ENCODE assay signal across 15 mouse cellular contexts in the genomic region with DNA sequence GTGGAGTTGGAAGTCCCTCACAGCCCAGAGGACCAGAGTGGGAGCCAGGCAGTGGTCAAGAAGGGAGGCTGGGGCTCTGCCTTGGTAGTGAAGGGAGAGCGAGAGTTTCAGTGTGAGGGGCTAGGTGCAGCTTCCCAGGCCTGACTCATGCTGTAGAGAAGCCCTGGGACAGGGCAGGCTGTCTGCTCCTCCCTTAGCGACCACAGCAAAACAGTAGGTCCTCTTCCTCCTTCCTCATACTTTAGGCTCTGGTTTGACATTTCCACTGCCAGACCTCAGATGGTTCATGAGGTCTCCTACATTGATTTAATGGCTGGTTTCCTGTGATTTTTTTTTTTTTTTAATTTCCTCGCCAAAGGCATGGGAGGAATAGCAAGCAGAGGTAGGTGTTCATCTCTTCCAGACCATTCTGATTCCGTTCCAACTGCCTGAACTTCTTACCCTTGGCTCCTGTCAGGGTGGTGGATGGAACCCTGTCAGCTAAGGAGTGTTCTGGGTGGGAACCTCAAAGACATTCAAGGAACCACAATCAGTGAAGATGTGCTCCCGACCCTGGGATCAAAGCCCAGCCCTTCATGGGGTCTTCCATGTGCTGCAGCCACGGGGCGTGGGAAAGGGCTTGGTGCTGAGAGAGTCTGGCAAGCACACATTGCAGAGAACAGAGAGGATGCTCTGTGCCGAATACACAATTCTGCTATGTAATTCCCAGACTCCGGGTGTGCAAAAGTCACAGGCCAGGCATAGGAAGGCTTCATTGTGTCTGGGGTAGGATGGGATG.
DNase-seq lines count a peak whose midpoint lies in the region; ATAC-seq and TF ChIP-seq lines count a peak whose summit lies in the region.
"Had no signal": no experiment of that assay in that cellular context is flagged by ENCODE, and none has a peak within 500 bp of the region (broad histone marks: within the 10 kb centered on the region; RNA-seq: fewer than 3 reads in every experiment).

No protein-coding gene starts in this region.

- intact Hi-C loops in heart, postnatal 25 days (cut with DNase I), result loop anchor here (5.0 kb wide), 1 partner anchor 39 kb away; no protein-coding TSS in a partner anchor

- no peak overlapping the region for H3K4me3 ChIP-seq in heart, embryonic 16.5 days (ENCODE audit: low read length)
- H3K4me3 ChIP-seq in kidney, embryonic 14.5 days (ENCODE audit: low read length), result no peak overlapping the region
- no peak overlapping the region for H3K4me3 ChIP-seq in small intestine, adult 2 months (ENCODE audit: low read depth, low read length)
- H3K4me3 ChIP-seq: embryonic facial prominence, embryonic 13.5 days; liver, embryonic 13.5 days; midbrain, embryonic 15.5 days; neural tube, embryonic 13.5 days had no signal

- no peak for DNase-seq in heart, postnatal 25 days (ENCODE audit: low spot score)
- DNase-seq in fibroblast of lung, adult 2 months (ENCODE audit: low read depth), result peak; percentile 46
- no peak for DNase-seq in urinary bladder, postnatal 25 days (ENCODE audit: low spot score)
- DNase-seq: liver, embryonic 13.5 days; retina, postnatal 1 day had no signal

- H3K4me1 ChIP-seq in heart, embryonic 16.5 days (ENCODE audit: control insufficient read depth, insufficient read depth, low read length), result no peaks in the 10 kb centered on the region
- peaks cover 14% of the 10 kb centered on the region; the same call in 1 of the 2 replicates for H3K4me1 ChIP-seq in kidney, embryonic 14.5 days (ENCODE audit: control insufficient read depth, insufficient read depth, low read length)
- peaks cover 9% of the 10 kb centered on the region for H3K4me1 ChIP-seq in small intestine, adult 2 months (ENCODE audit: control insufficient read depth, insufficient read depth, insufficient read length, low read length)
- H3K4me1 ChIP-seq: embryonic facial prominence, embryonic 13.5 days; midbrain, embryonic 15.5 days had no signal

- TF ChIP-seq CTCF in small intestine, adult 2 months (IDR thresholded peaks at IDR 0.05; ENCODE audit: extremely low read depth, insufficient read length, insufficient replicate concordance, low read depth, low read length), result no peak

- H3K27ac ChIP-seq in heart, embryonic 16.5 days (ENCODE audit: low read length), result no peak overlapping the region
- no peak overlapping the region; the same call in 1 of the 2 replicates for H3K27ac ChIP-seq in kidney, embryonic 14.5 days (ENCODE audit: low read depth, low read length)
- H3K27ac ChIP-seq in small intestine, adult 2 months (ENCODE audit: insufficient read depth, low read depth, low read length), result peak overlapping the region; percentile 29; the same call in 1 of the 2 replicates
- H3K27ac ChIP-seq: embryonic facial prominence, embryonic 13.5 days; hindbrain, postnatal 0 days; liver, embryonic 13.5 days; macrophage; midbrain, embryonic 15.5 days; neural tube, embryonic 13.5 days had no signal

- H3K36me3 ChIP-seq in heart, embryonic 16.5 days (ENCODE audit: control insufficient read depth, insufficient read depth), result no peaks in the 10 kb centered on the region
- H3K36me3 ChIP-seq in kidney, embryonic 14.5 days (ENCODE audit: control insufficient read depth, insufficient read depth, low read length), result no peaks in the 10 kb centered on the region
- peaks cover 4% of the 10 kb centered on the region for H3K36me3 ChIP-seq in small intestine, adult 2 months (ENCODE audit: control insufficient read depth, insufficient read depth, low read length)
- H3K36me3 ChIP-seq: embryonic facial prominence, embryonic 13.5 days; liver, embryonic 13.5 days; midbrain, embryonic 15.5 days; neural tube, embryonic 13.5 days had no signal

- H3K9ac ChIP-seq in heart, embryonic 16.5 days (ENCODE audit: low read length), result no peak overlapping the region
- no peak overlapping the region for H3K9ac ChIP-seq in kidney, embryonic 14.5 days (ENCODE audit: low read depth, low read length)
- H3K9ac ChIP-seq: embryonic facial prominence, embryonic 13.5 days; liver, embryonic 13.5 days; midbrain, embryonic 15.5 days; neural tube, embryonic 13.5 days had no signal

- no peak for TF ChIP-seq POLR2A in small intestine, adult 2 months (IDR thresholded peaks at IDR 0.05; ENCODE audit: low read depth, low read length)

- no peak overlapping the region for H3K4me2 ChIP-seq in heart, embryonic 16.5 days (ENCODE audit: low read depth, low read length)
- no peak overlapping the region for H3K4me2 ChIP-seq in kidney, embryonic 14.5 days (replicated peaks; ENCODE audit: low read depth, low read length)
- H3K4me2 ChIP-seq: embryonic facial prominence, embryonic 13.5 days; liver, embryonic 13.5 days; midbrain, embryonic 15.5 days; neural tube, embryonic 13.5 days had no signal

- 62% methylated on average over 9 of the region's 9 CpGs for WGBS in heart, embryonic 16.5 days
- 61% methylated on average over 9 of the region's 9 CpGs for WGBS in kidney, embryonic 14.5 days
- WGBS in small intestine, adult 2 months, result 64% methylated on average over 9 of the region's 9 CpGs

- H3K9me3 ChIP-seq in heart, embryonic 16.5 days (replicated peaks; ENCODE audit: control insufficient read depth, low read length), result no peaks in the 10 kb centered on the region
- no peaks in the 10 kb centered on the region for H3K9me3 ChIP-seq in kidney, embryonic 14.5 days (ENCODE audit: control insufficient read depth, low read length)
- H3K9me3 ChIP-seq: embryonic facial prominence, embryonic 13.5 days; liver, embryonic 13.5 days; midbrain, embryonic 15.5 days; neural tube, embryonic 13.5 days had no signal

- H3K27me3 ChIP-seq in heart, embryonic 16.5 days (ENCODE audit: control insufficient read depth, insufficient read depth, low read length), result no peaks in the 10 kb centered on the region
- H3K27me3 ChIP-seq in kidney, embryonic 14.5 days (ENCODE audit: control insufficient read depth, insufficient read depth, low read length), result no peaks in the 10 kb centered on the region
- H3K27me3 ChIP-seq in small intestine, adult 2 months (ENCODE audit: control insufficient read depth, insufficient read depth, low read length), result no peaks in the 10 kb centered on the region
- H3K27me3 ChIP-seq: embryonic facial prominence, embryonic 13.5 days; liver, embryonic 13.5 days; midbrain, embryonic 15.5 days; neural tube, embryonic 13.5 days had no signal

- peak; percentile 49; the same call in 1 of the 2 replicates for ATAC-seq in heart, embryonic 16.5 days (replicated peaks; ENCODE audit: extremely low read depth, insufficient read depth, low FRiP score)
- 0 out of 2 replicates have a peak, but pooled peaks have one; percentile 35 for ATAC-seq in kidney, embryonic 14.5 days (ENCODE audit: low FRiP score, low TSS enrichment)
- ATAC-seq in cerebellum, adult (ENCODE audit: insufficient number of reproducible peaks, low FRiP score, low TSS enrichment), result no peak
- ATAC-seq: forebrain, embryonic 14.5 days; hindbrain, postnatal 0 days; midbrain, embryonic 15.5 days had no signal
